Mouse (Mus musculus) WW6 (cell line): ENCODE measurements around the gene Olfr809.

Experiments used
- DNase-seq: peaks from one replicate; pipeline ENCODE4 v3.0.0-alpha.2; 2013; ENCODE audit warnings: low read depth, low spot score

Olfr809 gene

GRCm38 (mm10) chr10:129774338-129774737 is at the start of gene Olfr809:
Gene Olfr809, plus strand, starts transcription at chr10:129774638.
- no peak for DNase-seq

GRCm38 (mm10) chr10:129729275-129729674 is 45.2 kb upstream of the Olfr809 start, which contains the start of gene Olfr805:
Gene Olfr805, minus strand, starts transcription at chr10:129729375.
- DNase-seq: no peak

GRCm38 (mm10) chr10:129741821-129742220 is 32.6 kb upstream of the Olfr809 start, which contains the start of gene Olfr806:
Gene Olfr806, minus strand, starts transcription at chr10:129741921.
- DNase-seq: no peak

GRCm38 (mm10) chr10:129757693-129758092 is 16.7 kb upstream of the Olfr809 start, which contains the start of gene Olfr807:
Gene Olfr807, minus strand, starts transcription at chr10:129757793.
- DNase-seq: no peak

- DNase-seq: no peak
Observed at GRCm38 (mm10) chr10:129765182-129765581, 9.3 kb upstream of the Olfr809 start, which contains the start of gene Olfr808. Gene Olfr808, plus strand, starts transcription at chr10:129765482.

GRCm38 (mm10) chr10:129778123-129778522 is 3.7 kb downstream of the Olfr809 start:
- DNase-seq: no peak

GRCm38 (mm10) chr10:129794817-129795216 is 20.4 kb downstream of the Olfr809 start, which contains the start of gene Olfr810:
Gene Olfr810, minus strand, starts transcription at chr10:129794917.
- DNase-seq: no peak

- DNase-seq: no peak
Observed at GRCm38 (mm10) chr10:129804296-129804695, 29.9 kb downstream of the Olfr809 start, which contains the start of gene Olfr811. Gene Olfr811, minus strand, starts transcription at chr10:129804396.
